In the genomic region with DNA sequence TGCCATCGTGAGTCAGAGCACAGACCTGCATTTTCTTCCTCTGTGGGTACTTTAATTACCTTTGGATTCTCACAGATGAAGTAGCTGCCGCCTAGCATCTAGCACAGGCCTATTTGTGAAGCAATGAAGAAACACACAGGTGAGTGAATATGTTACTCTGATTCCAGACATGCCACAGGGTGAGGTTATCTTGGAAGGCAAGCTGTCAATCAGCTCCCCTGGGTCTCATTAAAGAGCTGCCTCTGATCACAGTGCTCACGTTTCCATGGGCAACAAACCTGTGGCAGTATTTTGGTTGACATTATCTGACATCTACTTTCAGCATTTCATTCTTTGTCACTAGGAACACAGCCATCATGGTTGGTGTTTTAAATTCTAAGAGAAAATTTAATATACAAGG, we compare ENCODE assay signal across 25 mouse cellular contexts.
DNase-seq lines count a peak whose midpoint lies in the region; ATAC-seq and TF ChIP-seq lines count a peak whose summit lies in the region.
"Had no signal": no experiment of that assay in that cellular context is flagged by ENCODE, and none has a peak within 500 bp of the region (broad histone marks: within the 10 kb centered on the region; RNA-seq: fewer than 3 reads in every experiment).

No protein-coding gene starts in this region.

- no peak for DNase-seq in forebrain, postnatal 0 days
- no peak for DNase-seq in forebrain, embryonic 11.5 days (ENCODE audit: low spot score)
- DNase-seq in midbrain, embryonic 11.5 days (ENCODE audit: low spot score, missing footprints), result no peak
- no peak for DNase-seq in testis, postnatal 10 days (ENCODE audit: low spot score)
- DNase-seq in urinary bladder, postnatal 36 days (ENCODE audit: low spot score in 2 of 2), result no peak
- DNase-seq: adrenal gland, adult 2 months; adrenal gland, postnatal 14 days; cerebellum, adult 11-12 months; cerebellum, adult 8-10 months; cerebellum, postnatal 10 days; cerebellum, postnatal 36 days; gastrocnemius, postnatal 25 days; heart, adult 2 months; heart, postnatal 14 days; heart, postnatal 4 days had no signal

- H3K9me3 ChIP-seq in forebrain, postnatal 0 days (ENCODE audit: low read length), result no peaks in the 10 kb centered on the region
- no peaks in the 10 kb centered on the region for H3K9me3 ChIP-seq in forebrain, embryonic 11.5 days (ENCODE audit: control insufficient read depth, low read length)
- no peaks in the 10 kb centered on the region for H3K9me3 ChIP-seq in midbrain, embryonic 13.5 days
- H3K9me3 ChIP-seq in midbrain, embryonic 11.5 days (ENCODE audit: control insufficient read depth, low read length), result no peaks in the 10 kb centered on the region
- H3K9me3 ChIP-seq in midbrain, embryonic 15.5 days, result no peaks in the 10 kb centered on the region
- H3K9me3 ChIP-seq: embryonic facial prominence, embryonic 12.5 days; embryonic facial prominence, embryonic 15.5 days; forebrain, embryonic 12.5 days; heart, embryonic 10.5 days; heart, embryonic 13.5 days; intestine, embryonic 15.5 days had no signal

- H3K4me1 ChIP-seq in forebrain, postnatal 0 days (ENCODE audit: insufficient read depth), result no peaks in the 10 kb centered on the region
- no peaks in the 10 kb centered on the region for H3K4me1 ChIP-seq in forebrain, embryonic 11.5 days (replicated peaks; ENCODE audit: control insufficient read depth, insufficient read depth, low read length)
- peaks cover 6% of the 10 kb centered on the region for H3K4me1 ChIP-seq in midbrain, embryonic 13.5 days (replicated peaks)
- H3K4me1 ChIP-seq in midbrain, embryonic 11.5 days (ENCODE audit: control insufficient read depth, insufficient read depth, low read length), result no peaks in the 10 kb centered on the region
- peaks cover 3% of the 10 kb centered on the region; the same call in 1 of the 2 replicates for H3K4me1 ChIP-seq in midbrain, embryonic 15.5 days
- H3K4me1 ChIP-seq: embryonic facial prominence, embryonic 12.5 days; embryonic facial prominence, embryonic 15.5 days; forebrain, embryonic 12.5 days; heart, embryonic 10.5 days; heart, embryonic 13.5 days; intestine, embryonic 15.5 days had no signal

- H3K36me3 ChIP-seq in forebrain, postnatal 0 days (ENCODE audit: insufficient read depth), result no peaks in the 10 kb centered on the region
- no peaks in the 10 kb centered on the region for H3K36me3 ChIP-seq in forebrain, embryonic 11.5 days (ENCODE audit: control insufficient read depth, insufficient read depth, low read length)
- H3K36me3 ChIP-seq in midbrain, embryonic 13.5 days, result no peaks in the 10 kb centered on the region
- no peaks in the 10 kb centered on the region for H3K36me3 ChIP-seq in midbrain, embryonic 11.5 days (ENCODE audit: control insufficient read depth, insufficient read depth, low read length)
- no peaks in the 10 kb centered on the region for H3K36me3 ChIP-seq in midbrain, embryonic 15.5 days (replicated peaks)
- H3K36me3 ChIP-seq: embryonic facial prominence, embryonic 12.5 days; embryonic facial prominence, embryonic 15.5 days; forebrain, embryonic 12.5 days; heart, embryonic 10.5 days; heart, embryonic 13.5 days; intestine, embryonic 15.5 days had no signal

- H3K27me3 ChIP-seq in forebrain, postnatal 0 days (ENCODE audit: insufficient read depth, low read length), result no peaks in the 10 kb centered on the region; the same call in 1 of the 2 replicates
- H3K27me3 ChIP-seq in forebrain, embryonic 11.5 days (ENCODE audit: control insufficient read depth, insufficient read depth, low read length), result no peaks in the 10 kb centered on the region
- no peaks in the 10 kb centered on the region for H3K27me3 ChIP-seq in midbrain, embryonic 13.5 days
- H3K27me3 ChIP-seq in midbrain, embryonic 11.5 days (ENCODE audit: control insufficient read depth, insufficient read depth, low read length), result no peaks in the 10 kb centered on the region
- no peaks in the 10 kb centered on the region for H3K27me3 ChIP-seq in midbrain, embryonic 15.5 days (replicated peaks)
- H3K27me3 ChIP-seq: embryonic facial prominence, embryonic 12.5 days; embryonic facial prominence, embryonic 15.5 days; forebrain, embryonic 12.5 days; heart, embryonic 13.5 days; intestine, embryonic 15.5 days had no signal

- H3K27ac ChIP-seq in forebrain, postnatal 0 days (ENCODE audit: low read depth, low read length), result no peak overlapping the region
- H3K27ac ChIP-seq in forebrain, embryonic 11.5 days (ENCODE audit: low read depth, low read length), result no peak overlapping the region
- no peak overlapping the region for H3K27ac ChIP-seq in midbrain, embryonic 13.5 days
- H3K27ac ChIP-seq in midbrain, embryonic 11.5 days (ENCODE audit: low read depth, low read length), result no peak overlapping the region
- H3K27ac ChIP-seq in midbrain, embryonic 15.5 days, result no peak overlapping the region
- H3K27ac ChIP-seq: embryonic facial prominence, embryonic 12.5 days; embryonic facial prominence, embryonic 15.5 days; forebrain, embryonic 12.5 days; heart, adult 2 months; heart, embryonic 10.5 days; heart, embryonic 13.5 days; hindbrain, embryonic 14.5 days; intestine, embryonic 15.5 days had no signal

- 57% methylated on average over 3 of the region's 3 CpGs for whole genome bisulfite sequencing in forebrain, postnatal 0 days
- 62% methylated on average over 3 of the region's 3 CpGs for WGBS in forebrain, embryonic 11.5 days
- WGBS in midbrain, embryonic 13.5 days, result 46% methylated on average over 3 of the region's 3 CpGs
- 62% methylated on average over 3 of the region's 3 CpGs for WGBS in midbrain, embryonic 11.5 days
- WGBS in midbrain, embryonic 15.5 days, result 29% methylated on average over 3 of the region's 3 CpGs

- no peak for TF ChIP-seq CTCF in forebrain, postnatal 0 days (IDR thresholded peaks at IDR 0.05; ENCODE audit: low read depth)

- ATAC-seq in forebrain, postnatal 0 days, result peak; percentile 42; the same call in 1 of the 2 replicates
- no peak for ATAC-seq in forebrain, embryonic 11.5 days (replicated peaks; ENCODE audit: low FRiP score)
- peak; percentile 64 for ATAC-seq in midbrain, embryonic 13.5 days
- no peak; the same call in 1 of the 2 replicates for ATAC-seq in midbrain, embryonic 11.5 days (ENCODE audit: low FRiP score)
- ATAC-seq in midbrain, embryonic 15.5 days (replicated peaks), result peak; percentile 77; the same call in 1 of the 2 replicates
- ATAC-seq: CD4-positive, CD25-positive, alpha-beta regulatory T cell, adult 4 months; intestine, embryonic 15.5 days had no signal

- no peak overlapping the region for H3K4me3 ChIP-seq in forebrain, postnatal 0 days (ENCODE audit: low read depth, low read length)
- no peak overlapping the region for H3K4me3 ChIP-seq in forebrain, embryonic 11.5 days (ENCODE audit: low read depth, low read length)
- H3K4me3 ChIP-seq in midbrain, embryonic 13.5 days (replicated peaks), result no peak overlapping the region
- no peak overlapping the region for H3K4me3 ChIP-seq in midbrain, embryonic 11.5 days (ENCODE audit: low read depth, low read length)
- H3K4me3 ChIP-seq in midbrain, embryonic 15.5 days, result no peak overlapping the region
- H3K4me3 ChIP-seq: embryonic facial prominence, embryonic 12.5 days; embryonic facial prominence, embryonic 15.5 days; forebrain, embryonic 12.5 days; heart, adult 2 months; heart, embryonic 10.5 days; heart, embryonic 13.5 days; intestine, embryonic 15.5 days had no signal

- H3K9ac ChIP-seq in forebrain, postnatal 0 days, result no peak overlapping the region
- H3K9ac ChIP-seq in forebrain, embryonic 11.5 days (ENCODE audit: low read length), result no peak overlapping the region
- H3K9ac ChIP-seq in midbrain, embryonic 13.5 days (replicated peaks), result no peak overlapping the region
- H3K9ac ChIP-seq in midbrain, embryonic 11.5 days (ENCODE audit: low read length), result no peak overlapping the region
- H3K9ac ChIP-seq in midbrain, embryonic 15.5 days, result no peak overlapping the region
- H3K9ac ChIP-seq: embryonic facial prominence, embryonic 12.5 days; embryonic facial prominence, embryonic 15.5 days; forebrain, embryonic 12.5 days; heart, embryonic 13.5 days; hindbrain, embryonic 14.5 days; intestine, embryonic 15.5 days had no signal

- no peak overlapping the region for H3K4me2 ChIP-seq in forebrain, postnatal 0 days (ENCODE audit: low read depth)
- H3K4me2 ChIP-seq in forebrain, embryonic 11.5 days (ENCODE audit: low read depth, low read length, severe bottlenecking), result no peak overlapping the region
- no peak overlapping the region for H3K4me2 ChIP-seq in midbrain, embryonic 13.5 days (replicated peaks)
- H3K4me2 ChIP-seq in midbrain, embryonic 11.5 days, result no peak overlapping the region
- no peak overlapping the region for H3K4me2 ChIP-seq in midbrain, embryonic 15.5 days
- H3K4me2 ChIP-seq: embryonic facial prominence, embryonic 12.5 days; embryonic facial prominence, embryonic 15.5 days; forebrain, embryonic 12.5 days; heart, embryonic 13.5 days; hindbrain, embryonic 14.5 days; intestine, embryonic 15.5 days had no signal

Comparison
In these comparisons a context has a peak if more than half of its experiments do, and no peak if none do; other contexts are left out.
1. ATAC-seq: peak in forebrain, postnatal 0 days (single experiment), midbrain, embryonic 13.5 days (single experiment) and midbrain, embryonic 15.5 days (single experiment); none in forebrain, embryonic 11.5 days (single experiment) and midbrain, embryonic 11.5 days (single experiment).